Mouse (Mus musculus) heart, adult 2 months (tissue): ENCODE data around the gene Foxo6.

Source experiments
- CTCF ChIP-seq: fragments of 200-600 bp; IDR thresholded peaks from 2 replicates; pipeline ENCODE4 v1.8.1; 2022; ENCODE audit warnings: antibody characterized with exemption, mild to moderate bottlenecking, moderate library complexity
- POLR2A ChIP-seq: fragments of 200-500 bp; IDR thresholded peaks from 2 replicates; pipeline ENCODE4 v1.6.1; 2011; ENCODE audit warnings: mild to moderate bottlenecking, low read depth, low read length, control low read depth; ENCODE audit not compliant: insufficient read depth

DNA sequence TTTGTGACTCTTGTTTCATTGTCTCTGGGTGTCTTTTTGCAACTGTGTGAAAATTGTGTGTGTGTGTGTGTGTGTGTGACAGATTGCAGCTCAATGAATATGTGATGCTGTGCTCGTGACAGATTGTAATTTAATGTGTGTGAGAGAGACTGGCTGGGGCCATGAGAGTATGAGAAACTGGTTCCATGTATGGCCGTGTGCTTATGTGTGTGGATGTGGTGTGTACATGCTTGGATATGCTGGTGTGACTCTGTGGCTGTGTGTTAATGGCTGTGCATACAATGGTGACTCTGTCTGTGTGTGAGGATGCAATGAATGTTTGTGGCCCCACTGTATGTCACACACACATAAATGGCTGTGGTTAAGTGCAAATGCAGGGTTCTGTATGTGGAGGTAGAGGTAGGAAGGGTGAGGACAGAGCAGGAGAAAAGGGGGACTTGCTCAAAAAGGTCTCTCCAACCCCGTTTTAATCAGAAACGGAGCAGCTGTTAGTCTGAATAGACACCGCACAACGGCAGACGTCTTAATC lies 45.3 kb upstream of the Foxo6 start:
- TF ChIP-seq CTCF: no peak
- no peak for TF ChIP-seq POLR2A
